Mouse (Mus musculus) cerebellum, postnatal 25 days (tissue): ENCODE data around the gene Defb20.

Source experiments
- DNase-seq, 2 experiments: peaks; one replicate each; pipeline ENCODE4 v3.0.0; 2021; ENCODE audit warnings: mixed read lengths in 2 of 2

Gene Defb20

DNA sequence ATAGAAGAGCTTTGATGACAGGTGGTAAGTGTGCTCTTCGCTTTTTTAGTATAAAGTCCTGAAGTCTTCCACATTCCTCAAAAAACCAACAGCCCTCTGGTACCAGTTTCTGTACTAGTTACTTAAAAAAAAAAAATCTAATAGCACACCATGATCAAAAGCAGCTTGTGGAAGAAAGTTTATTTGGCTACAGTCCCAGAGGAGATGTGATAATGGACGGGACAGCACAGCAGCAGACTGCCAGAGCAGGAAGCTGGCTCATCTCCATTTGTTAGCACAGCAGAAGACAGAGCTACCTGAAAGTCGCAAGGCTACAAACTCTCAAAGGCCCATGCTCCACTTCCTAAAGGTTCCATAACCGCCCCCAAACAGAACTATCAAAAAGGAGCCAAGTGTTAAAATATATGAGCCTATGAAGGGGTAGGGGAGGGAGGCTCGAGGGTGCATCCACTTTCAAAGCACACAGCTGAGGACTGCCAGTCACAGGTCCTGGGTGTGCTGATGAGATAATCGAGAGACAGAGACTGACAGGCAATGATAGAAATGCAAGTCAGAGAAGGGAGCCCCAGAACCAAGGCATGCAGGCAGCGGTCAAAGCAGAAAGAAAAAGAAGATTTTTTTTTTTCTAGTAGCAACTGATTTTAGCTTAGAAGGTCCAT, 23.5 kb downstream of the Defb20 start:
- no peak for DNase-seq

DNA sequence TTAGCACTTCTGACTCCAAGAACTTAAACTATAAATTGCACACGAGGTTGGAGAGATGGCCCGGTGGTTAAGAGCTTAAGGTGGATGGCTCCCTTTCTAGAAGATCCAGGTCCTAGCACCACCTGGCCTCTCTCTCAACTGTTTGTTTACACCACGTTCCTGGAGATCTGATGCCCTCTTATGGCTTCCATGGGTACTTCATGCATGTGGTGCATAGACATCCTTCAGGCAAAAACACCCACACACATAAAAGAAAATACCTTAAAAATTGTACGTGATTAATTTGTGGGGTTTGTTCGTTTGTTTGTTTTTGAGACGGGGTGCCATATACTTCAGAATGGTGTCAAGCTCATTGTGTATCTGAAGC, 24.0 kb downstream of the Defb20 start:
- DNase-seq: no peak

DNA sequence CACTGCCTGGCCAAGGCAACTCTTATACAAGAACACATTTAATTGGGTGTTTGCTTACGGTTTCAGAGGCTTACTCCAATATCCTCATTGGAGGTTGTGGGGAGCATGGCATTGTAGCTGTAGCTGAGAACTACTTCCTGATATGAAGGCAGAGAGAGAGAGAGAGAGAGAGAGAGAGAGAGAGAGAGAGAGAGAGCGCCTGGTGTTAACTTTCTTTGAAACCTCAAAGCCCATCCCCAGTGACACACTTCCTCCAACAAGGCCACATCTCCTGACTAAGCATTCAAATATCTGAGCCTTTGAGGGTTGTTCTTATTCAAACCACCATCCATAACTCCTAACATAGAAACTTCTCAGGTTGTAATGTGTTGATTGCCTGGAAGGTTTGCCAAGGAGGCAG, 27.1 kb downstream of the Defb20 start:
- no peak for DNase-seq

DNA sequence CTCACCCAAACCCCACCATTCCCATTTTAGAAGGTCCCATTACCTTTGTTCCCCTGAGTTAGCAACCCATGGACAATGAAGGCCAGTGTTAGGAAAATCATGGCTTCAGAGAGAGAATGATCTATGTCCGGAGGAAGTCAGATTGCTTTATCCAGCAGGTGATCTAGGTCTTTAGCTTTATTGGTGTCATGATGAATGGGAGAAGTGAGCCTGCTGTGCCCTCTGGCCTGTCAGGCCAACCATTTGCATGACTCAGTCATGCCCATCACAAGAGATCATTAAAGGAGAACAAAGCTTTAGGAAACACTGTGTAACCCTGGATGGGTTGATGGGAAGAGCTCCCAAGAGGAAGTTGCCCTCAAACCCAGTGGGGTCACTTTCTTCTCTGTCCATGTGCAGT, 34.7 kb downstream of the Defb20 start, which contains the start of gene Defb26:
Gene Defb26 (minus strand): TSS at position 101 of the 400 bp plus-strand sequence.
- no peak for DNase-seq

DNA sequence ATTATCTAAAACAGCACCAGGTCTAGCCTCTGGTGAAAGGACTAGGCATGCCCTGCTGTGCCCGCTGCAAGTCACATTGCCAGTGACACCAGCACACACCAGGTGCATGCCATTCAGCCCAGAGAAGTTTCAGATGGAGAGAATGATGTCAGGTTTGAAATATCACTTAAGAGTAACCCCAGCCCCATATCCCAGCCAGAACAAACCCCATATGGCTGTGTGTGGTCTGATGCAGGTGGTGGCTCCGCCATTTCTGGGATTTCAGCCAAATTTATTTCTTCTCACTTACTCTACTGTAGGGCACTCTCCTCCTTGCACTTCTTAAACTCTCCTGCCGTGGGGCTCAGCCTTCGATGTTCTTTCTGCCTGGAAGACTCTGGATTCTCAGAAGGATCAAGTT, 39.2 kb downstream of the Defb20 start:
- no peak for DNase-seq

DNA sequence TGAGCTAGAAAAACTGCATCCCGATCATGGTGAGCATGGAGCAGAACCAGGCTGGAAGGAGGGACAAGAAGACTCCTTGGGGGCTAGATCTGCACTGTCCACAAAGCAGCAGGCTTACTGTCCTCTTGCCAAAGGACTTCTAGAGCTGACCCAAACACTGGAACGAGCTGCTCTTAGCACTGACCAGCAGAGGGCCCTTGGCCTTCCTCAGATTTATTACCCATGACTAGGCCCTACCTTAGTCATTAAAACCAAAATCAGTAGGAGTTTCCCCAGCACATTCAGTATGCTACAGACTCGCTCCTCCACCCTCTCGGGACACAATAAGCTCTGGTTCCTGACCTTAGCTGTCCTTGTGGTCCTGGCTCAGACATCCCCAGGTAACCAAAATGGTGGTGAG, 41.1 kb downstream of the Defb20 start, which contains the start of gene Defb28:
Gene Defb28 (plus strand): TSS at position 275 of the 400 bp plus-strand sequence.
- DNase-seq: no peak
